Comparison of ENCODE assay signal across 20 mouse cellular contexts in the genomic region with DNA sequence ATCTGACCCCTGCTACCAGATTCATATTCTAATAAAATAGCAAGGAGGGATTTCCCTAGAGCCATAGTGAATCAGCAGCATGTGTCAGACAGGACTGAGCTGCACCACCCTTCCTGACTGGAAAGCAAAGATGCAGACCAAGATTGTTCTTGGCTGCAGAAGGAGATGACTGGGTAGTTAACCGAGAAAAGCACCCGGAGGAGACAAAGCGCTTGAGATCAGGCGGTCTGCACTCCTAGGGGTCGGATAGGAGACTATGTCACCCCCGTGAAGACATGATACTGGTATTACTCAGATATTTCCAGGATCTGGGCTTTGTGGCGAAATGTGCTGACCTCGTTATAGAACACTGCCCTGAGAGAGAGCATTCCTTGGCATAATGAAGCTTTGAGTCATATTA.
DNase-seq lines count a peak whose midpoint lies in the region; ATAC-seq and TF ChIP-seq lines count a peak whose summit lies in the region.
"Had no signal": no experiment of that assay in that cellular context is flagged by ENCODE, and none has a peak within 500 bp of the region (broad histone marks: within the 10 kb centered on the region; RNA-seq: fewer than 3 reads in every experiment).

No protein-coding gene starts in this region.

- no peaks in the 10 kb centered on the region for H3K9me3 ChIP-seq in lung, postnatal 0 days (ENCODE audit: low read length)
- H3K9me3 ChIP-seq in midbrain, embryonic 16.5 days (replicated peaks; ENCODE audit: control insufficient read depth, low read length, poor library complexity, severe bottlenecking), result no peaks in the 10 kb centered on the region
- H3K9me3 ChIP-seq: embryonic facial prominence, embryonic 15.5 days; hindbrain, embryonic 10.5 days; midbrain, embryonic 15.5 days; neural tube, embryonic 12.5 days had no signal

- 87% methylated on average over 8 of the region's 8 CpGs for WGBS in lung, postnatal 0 days
- WGBS in midbrain, embryonic 16.5 days, result 90% methylated on average over 8 of the region's 8 CpGs

- H3K4me2 ChIP-seq in lung, postnatal 0 days (replicated peaks; ENCODE audit: low read depth, low read length), result no peak overlapping the region
- H3K4me2 ChIP-seq in midbrain, embryonic 16.5 days (ENCODE audit: low read length), result no peak overlapping the region
- H3K4me2 ChIP-seq: embryonic facial prominence, embryonic 15.5 days; midbrain, embryonic 15.5 days; neural tube, embryonic 12.5 days had no signal

- no peak overlapping the region for H3K4me3 ChIP-seq in lung, postnatal 0 days (ENCODE audit: low read depth, low read length)
- no peak overlapping the region for H3K4me3 ChIP-seq in midbrain, embryonic 16.5 days (ENCODE audit: low read depth, low read length)
- H3K4me3 ChIP-seq: embryonic facial prominence, embryonic 15.5 days; hindbrain, embryonic 10.5 days; midbrain, embryonic 15.5 days; neural tube, embryonic 12.5 days had no signal

- no peaks in the 10 kb centered on the region for H3K27me3 ChIP-seq in lung, postnatal 0 days (replicated peaks; ENCODE audit: insufficient read depth, low read length)
- H3K27me3 ChIP-seq in midbrain, embryonic 16.5 days (ENCODE audit: control insufficient read depth, insufficient read depth, low read depth, low read length), result no peaks in the 10 kb centered on the region
- H3K27me3 ChIP-seq: embryonic facial prominence, embryonic 15.5 days; midbrain, embryonic 15.5 days; neural tube, embryonic 12.5 days had no signal

- no peak for TF ChIP-seq CTCF in lung, postnatal 0 days (IDR thresholded peaks at IDR 0.05)

- H3K4me1 ChIP-seq in lung, postnatal 0 days (ENCODE audit: insufficient read depth, low read depth, low read length), result no peaks in the 10 kb centered on the region
- H3K4me1 ChIP-seq in midbrain, embryonic 16.5 days (ENCODE audit: control insufficient read depth, insufficient read depth, low read length), result no peaks in the 10 kb centered on the region
- H3K4me1 ChIP-seq: hindbrain, embryonic 10.5 days; midbrain, embryonic 15.5 days; neural tube, embryonic 12.5 days had no signal

- 0 out of 2 replicates have a peak, but pooled peaks have one; percentile 17 for TF ChIP-seq EP300 in lung, postnatal 0 days (IDR thresholded peaks at IDR 0.05)

- H3K36me3 ChIP-seq in lung, postnatal 0 days (ENCODE audit: insufficient read depth, low read length), result no peaks in the 10 kb centered on the region
- H3K36me3 ChIP-seq in midbrain, embryonic 16.5 days (ENCODE audit: control insufficient read depth, insufficient read depth, low read length), result no peaks in the 10 kb centered on the region
- H3K36me3 ChIP-seq: embryonic facial prominence, embryonic 15.5 days; hindbrain, embryonic 10.5 days; midbrain, embryonic 15.5 days; neural tube, embryonic 12.5 days had no signal

- peak; percentile 43 for DNase-seq in adrenal gland, postnatal 14 days
- DNase-seq in adrenal gland, postnatal 4 days (ENCODE audit: low spot score in 2 of 2), result no peak
- DNase-seq in lung, postnatal 0 days (ENCODE audit: low spot score), result peak; percentile 20
- no peak for DNase-seq in lung, postnatal 10 days
- DNase-seq in heart, adult 8-10 months (ENCODE audit: low spot score), result peak; percentile 67
- DNase-seq in cerebellum, postnatal 14 days, result no peak
- no peak for DNase-seq in kidney, postnatal 14 days
- DNase-seq: cerebellum, postnatal 36 days; gastrocnemius, postnatal 10 days; left cerebral cortex, postnatal 4 days; thymus, postnatal 4 days had no signal

- ATAC-seq in lung, postnatal 0 days, result 0 out of 2 replicates have a peak, but pooled peaks have one; percentile 11
- no peak for ATAC-seq in midbrain, embryonic 16.5 days
- ATAC-seq: activated CD4-positive, CD25-positive, alpha-beta regulatory T cell, adult 4 months; forebrain, embryonic 14.5 days; inflammation-experienced regulatory T-cells, adult 6 months; midbrain, embryonic 15.5 days had no signal

- no peak overlapping the region for H3K27ac ChIP-seq in lung, postnatal 0 days (ENCODE audit: low read length)
- no peak overlapping the region for H3K27ac ChIP-seq in midbrain, embryonic 16.5 days (ENCODE audit: low read length)
- H3K27ac ChIP-seq: embryonic facial prominence, embryonic 15.5 days; hindbrain, embryonic 10.5 days; midbrain, embryonic 15.5 days; neural tube, embryonic 12.5 days; stomach, postnatal 0 days had no signal

- no peak overlapping the region for H3K9ac ChIP-seq in lung, postnatal 0 days (replicated peaks; ENCODE audit: low read depth)
- H3K9ac ChIP-seq in midbrain, embryonic 16.5 days (ENCODE audit: low read depth, low read length), result no peak overlapping the region
- H3K9ac ChIP-seq: embryonic facial prominence, embryonic 15.5 days; midbrain, embryonic 15.5 days; neural tube, embryonic 12.5 days had no signal

Comparison
In these comparisons a context has a peak if more than half of its experiments do, and no peak if none do; other contexts are left out.
1. DNase-seq: peak in adrenal gland, postnatal 14 days (single experiment), lung, postnatal 0 days (single experiment) and heart, adult 8-10 months (single experiment); none in adrenal gland, postnatal 4 days (0 of 2), lung, postnatal 10 days (single experiment), cerebellum, postnatal 14 days (0 of 2) and kidney, postnatal 14 days (single experiment).